Mouse (Mus musculus) kidney, postnatal 14 days (tissue): ENCODE measurements around the gene Csnk1d.

Source experiments
- DNase-seq: peaks from one replicate; pipeline ENCODE4 v3.0.0; 2022; ENCODE audit warnings: mixed read lengths

Csnk1d gene

DNA sequence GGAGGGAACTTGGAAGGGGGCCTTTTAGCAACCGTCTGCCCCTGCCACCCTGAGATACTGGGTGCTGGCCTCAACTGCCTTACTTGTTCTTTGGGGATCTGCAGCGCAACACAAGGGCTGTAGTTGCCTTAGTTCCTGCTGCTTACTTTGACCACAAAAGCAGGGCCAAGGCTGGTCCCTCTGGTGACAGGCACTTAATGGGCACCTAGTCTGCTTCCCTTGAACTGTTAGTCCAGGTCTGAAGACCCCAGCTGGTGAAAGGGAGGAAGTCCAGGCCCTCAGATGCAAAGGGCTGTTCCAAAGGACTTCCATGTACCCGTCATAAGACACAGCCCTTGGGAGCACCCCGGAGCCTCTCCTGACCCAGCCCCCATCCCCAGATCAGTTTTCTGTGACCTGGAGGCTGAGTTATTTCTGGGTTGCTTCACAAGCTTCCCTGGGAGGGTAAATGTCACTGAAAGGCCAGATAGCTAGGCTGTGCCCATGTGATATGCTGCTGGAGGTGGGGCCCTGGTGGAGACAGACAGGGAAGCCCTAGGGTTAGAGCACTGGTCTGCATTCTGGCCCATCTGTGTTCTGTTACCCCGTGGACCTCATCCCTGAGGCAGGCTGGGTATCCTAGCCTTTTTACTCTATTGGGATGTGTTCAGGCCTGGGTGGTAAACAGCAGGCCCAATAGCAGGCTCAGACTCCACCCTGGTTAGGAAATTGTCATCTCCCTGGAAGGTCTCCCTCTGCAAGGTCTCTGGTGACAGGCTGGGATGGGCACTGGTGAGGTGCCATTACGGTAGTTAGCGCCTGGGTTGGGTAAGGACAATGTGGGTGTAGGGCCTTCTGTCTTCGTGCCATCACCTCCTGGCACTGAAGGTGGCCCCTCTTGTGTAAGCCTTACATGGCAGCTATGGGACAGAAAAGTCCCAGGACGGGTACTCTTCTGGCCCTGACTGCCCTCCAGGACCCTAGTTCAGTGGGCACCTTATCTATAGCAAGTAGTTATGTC is 39.1 kb downstream of the Csnk1d start:
- no peak for DNase-seq

DNA sequence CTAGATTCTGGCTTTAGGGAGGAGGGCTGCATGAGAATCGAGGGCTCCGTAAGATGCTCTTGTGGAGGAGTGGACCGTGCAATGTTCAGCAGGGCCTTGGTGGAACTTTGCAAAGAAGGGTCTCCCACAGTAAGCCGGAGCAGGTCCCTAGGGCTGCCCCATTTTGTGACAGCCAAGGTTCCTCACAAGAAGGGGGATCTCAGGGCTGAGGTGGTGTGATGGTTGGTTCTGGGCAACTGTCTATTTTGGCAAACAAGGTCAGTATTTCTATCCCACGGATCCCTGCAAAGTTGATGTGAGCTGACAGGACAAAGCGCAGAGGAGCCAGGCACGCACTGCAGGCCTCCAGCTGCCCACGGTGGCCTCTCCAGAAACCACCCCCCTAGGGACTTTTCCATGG is 39.9 kb downstream of the Csnk1d start:
- no peak for DNase-seq

DNA sequence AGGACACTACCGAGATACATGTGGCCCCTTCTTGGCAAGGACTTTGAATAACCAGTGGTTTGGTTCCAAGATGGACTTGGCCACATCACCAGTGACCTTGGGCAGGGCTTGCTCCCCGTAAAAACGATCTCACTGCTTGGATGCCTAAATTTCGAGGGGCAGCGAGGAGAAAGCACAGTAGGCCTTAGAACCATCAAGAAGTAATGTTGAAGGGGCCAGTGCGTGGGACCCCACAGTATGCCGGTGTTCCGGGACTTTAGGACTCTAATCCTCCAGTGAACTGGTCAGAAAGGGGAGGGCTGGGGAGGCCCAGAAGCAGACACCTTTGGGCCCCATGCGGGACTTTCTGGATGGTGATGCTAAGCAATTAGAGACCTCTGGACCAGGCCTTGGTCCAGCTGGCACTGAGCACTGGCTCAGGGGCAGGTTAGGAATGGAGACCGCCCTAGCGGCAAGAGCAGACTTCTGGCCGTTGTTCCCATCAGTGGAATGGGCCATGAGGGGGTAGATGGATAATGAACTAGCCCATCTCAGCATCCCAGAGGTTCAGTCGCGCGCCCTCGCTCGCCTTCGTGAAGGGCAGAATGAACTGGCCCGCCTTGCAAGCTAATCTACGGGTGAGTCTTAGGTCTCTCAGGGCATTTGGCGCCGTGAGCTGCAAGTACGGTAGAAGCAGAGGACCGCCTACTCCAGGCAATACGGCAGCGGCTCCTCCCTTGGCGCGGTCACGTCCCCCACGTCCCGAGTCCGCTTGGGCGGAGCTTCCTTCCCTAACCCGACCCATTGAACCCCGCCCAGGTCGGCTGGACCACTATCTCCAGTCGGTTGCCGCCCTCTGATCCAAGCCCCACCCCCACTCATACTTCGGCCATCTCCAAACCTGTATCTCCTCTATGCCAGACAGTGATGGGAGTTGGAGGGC is 40.6 kb downstream of the Csnk1d start:
- peak; percentile 88 for DNase-seq

DNA sequence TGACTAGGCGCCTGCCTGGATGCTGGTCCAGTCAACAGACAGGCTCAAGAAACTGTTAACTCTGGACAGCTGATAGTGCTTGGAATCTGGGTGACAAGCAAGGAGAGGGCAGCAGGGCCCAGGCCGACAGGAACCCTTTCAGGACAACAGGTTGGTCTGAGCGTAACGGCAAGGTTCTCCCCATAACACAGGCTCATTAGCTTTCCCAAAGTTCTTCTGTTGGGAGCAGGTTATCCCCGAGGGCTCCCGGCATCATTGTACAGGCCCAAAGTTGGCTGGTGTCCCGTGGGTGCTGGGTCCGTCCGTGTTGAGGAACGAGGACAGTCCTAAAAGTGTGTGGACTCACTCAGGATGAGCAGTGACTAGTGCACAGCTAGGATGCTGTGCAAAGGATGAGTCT is 41.3 kb downstream of the Csnk1d start:
- no peak for DNase-seq

DNA sequence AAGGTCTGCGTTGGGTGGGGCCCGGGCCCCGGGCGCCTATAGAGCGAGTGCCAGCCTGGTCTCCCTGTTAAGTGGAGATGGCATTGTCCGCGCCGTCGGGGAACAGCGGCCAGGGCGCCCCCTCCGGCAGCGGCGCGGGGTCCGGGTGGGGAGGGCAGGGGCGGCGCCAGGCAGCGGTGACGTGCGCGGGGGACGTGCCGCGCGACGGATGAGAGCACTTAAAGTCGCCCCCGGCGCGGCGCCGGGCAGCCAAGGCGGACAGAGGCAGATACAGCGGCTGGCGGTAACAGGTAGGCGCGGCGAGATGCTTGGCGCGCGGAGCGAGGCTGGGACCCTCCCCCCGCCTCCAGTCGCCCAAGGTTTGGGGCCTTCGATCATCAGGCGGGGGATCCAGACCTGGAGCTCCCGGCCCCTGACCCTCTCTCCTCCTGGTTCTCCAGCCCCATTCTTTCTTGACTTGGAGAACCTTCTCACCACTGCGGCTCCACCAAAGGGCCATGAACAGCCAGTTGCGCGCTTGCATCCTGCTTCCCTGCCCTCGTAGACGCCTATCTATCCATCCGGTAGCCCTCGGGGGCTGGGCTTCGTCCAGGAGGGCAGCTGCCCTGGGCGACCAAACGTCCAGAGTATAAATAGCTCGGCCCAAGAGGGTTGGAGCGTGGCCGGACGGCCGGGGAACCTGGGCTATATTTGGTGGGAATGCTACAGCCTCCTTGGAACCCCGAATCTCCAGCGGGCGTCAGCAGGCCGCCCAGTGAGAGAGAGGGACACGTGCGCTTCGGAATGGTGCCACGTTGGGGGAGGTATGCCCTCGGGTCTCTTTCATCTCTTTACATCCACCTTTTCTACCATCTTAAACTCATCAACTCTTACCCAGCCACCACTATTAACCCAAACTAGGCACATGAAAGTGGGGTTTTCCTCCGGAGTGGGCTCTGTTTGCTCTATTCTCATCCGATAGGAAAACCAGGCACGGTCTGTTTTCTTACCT is 42.0 kb downstream of the Csnk1d start:
- DNase-seq: peak; percentile 64

DNA sequence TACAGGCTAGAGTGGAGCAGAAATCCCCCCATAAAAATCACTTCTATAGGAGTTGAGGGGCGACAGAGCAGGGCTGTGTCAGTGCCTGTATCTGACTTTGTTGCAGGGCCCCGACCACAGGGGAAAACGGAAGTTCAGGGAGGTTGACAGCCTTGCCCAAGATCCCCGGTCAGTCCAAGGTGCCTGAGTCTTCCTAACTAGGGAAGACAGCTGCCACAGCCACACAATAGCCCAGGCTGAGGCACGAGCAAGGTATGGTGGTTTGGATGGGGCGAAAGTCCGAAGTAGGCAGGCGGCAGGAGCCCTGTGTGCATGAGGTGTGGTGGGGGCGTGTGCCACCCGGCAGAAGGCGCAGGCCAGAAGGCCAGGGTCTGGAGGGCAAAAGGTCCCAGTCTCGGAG is 42.8 kb downstream of the Csnk1d start, which contains the start of gene Slc16a3:
Gene Slc16a3, plus strand, starts transcription at position 153 of the 400 bp plus-strand sequence.
- peak; percentile 41 for DNase-seq

DNA sequence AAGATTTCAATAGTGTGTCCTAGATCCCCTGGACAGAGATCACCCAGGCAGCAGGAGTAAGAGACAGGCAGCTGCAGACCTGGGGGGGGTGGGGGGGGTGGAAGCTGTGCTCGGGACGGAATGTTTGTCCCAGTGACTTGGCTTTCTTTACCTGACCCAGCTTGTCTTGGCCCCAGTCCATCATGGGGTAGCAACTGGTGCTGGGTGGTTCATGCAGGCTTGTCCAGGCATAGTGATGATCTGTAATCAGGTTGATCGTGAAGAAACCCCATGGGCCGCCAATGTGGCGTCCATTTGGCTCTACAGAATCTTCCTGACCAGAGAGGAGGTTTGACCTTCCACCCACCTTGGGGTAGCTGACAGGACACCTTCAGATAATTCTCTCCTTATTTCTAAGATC is 45.2 kb downstream of the Csnk1d start:
- DNase-seq: no peak

DNA sequence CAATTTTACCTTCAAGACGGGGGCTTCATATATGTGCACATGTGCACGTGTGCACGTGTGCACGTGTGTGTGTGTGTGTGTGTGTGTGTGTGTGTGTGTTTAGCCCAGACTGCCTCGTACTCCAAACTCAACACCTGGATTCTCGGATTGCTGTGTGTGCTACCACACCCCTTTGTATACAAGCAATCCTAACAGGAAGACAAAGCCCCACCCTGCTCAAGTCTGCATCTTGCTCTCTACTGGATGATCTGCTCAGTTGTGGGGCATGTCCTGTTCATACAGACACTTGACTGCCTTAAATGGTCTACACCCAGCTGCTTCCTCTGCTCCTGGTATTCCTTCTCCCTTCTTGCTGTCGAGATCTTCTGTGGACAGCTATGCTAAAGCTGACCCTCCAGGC is 45.9 kb downstream of the Csnk1d start:
- no peak for DNase-seq

DNA sequence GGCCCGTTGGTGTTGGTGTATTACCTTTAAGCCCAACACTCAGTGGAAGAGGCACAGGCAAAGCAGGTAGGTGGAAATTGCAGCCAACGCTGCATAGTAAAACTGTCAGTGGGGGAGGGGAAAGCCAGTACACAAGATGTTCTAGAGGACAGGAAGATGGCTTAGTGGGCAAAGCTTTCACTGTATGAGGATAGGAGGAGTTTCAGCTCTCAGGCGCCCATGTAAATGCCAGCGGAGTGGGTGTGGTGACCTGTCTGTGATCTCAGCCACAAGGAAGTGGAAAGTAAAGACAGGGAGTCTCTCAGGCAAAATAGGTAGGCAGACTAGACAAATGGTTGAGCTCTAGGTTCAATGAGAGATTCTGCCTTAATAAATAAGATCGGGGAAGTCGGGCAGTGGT is 50.2 kb downstream of the Csnk1d start:
- DNase-seq: no peak

GRCm38 (mm10) chr11:120939712-120940341 is 51.3 kb downstream of the Csnk1d start:
- DNase-seq: no peak

DNA sequence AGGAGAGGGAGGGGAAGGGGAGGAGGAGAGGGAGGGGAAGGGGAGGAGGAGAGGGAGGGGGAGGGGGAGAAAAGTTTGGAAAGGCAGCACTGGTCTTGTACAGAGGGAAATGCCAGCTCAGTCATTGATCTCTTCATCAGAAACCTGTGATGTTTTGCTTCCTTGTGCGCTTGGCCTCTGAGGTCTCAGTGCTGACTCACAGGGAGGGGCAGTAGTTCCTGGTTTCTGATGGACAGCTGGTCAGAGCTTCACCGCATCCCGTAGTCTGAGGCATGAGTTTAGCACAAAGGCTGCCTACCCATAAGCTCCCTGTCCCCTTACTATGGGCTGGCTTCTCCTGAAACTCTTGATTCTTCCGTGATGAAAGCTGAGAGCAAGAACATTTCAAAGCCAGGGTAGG is 52.3 kb downstream of the Csnk1d start:
- no peak for DNase-seq

DNA sequence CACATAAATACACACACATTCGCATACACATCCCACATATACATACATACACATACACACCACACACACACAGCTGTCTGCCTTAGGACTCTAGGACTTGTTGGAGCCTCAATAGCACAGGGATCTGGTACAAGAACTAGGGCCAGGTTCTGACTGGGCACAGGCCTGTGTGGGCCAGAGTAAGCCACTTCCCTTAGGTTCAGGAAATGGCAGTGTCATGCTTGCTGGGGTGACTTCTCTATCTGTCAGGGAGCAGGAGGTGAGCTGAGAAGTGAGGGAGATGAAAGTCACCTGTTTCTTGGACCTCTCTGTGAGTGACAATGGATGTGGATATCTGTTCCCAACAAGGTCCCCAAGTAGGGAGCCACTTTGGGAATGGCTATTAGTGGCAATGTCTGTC is 53.2 kb downstream of the Csnk1d start:
- DNase-seq: no peak

DNA sequence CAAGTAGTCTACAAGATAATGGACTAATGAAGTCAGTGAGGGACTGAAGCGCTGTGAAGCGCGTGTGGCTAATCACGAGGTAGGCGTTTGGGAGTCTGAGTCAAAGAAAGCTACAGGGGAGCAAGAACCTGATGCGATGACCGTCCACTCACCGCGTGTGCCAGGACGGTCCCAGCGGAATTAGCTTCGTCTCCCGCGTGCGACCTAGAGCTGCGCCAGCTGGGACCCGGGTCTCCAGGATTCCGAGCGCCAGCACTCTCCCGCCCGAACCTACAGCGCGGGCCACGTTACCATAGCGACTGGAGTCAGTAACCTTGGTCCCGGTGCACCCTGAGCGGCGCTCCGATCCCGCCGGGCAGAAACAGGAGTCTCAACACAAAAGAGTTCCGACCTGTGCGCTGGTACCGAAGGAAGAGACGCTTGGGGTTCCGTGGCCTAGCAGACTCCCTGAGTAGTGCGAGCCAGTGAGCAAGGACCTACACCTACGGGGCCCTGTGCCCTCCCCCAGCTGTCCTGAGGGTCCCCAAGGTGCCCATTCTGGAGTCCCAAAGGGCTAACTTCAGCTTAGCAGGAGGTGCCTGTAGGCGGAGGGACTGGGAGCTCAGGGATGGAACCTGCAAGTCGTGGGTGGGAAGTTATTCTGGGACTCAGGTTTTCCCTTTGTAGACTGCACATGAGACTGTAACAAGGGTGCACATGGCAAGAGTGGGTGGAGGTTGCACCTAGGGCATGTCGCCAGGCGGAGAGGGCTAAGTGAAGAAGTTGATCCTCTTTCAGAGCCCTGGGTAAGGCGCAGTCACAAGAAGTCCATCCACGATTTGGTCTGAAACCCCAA is 58.3 kb downstream of the Csnk1d start, which contains the start of gene Ccdc57:
Gene Ccdc57, minus strand, starts transcription at position 309 of the 835 bp plus-strand sequence.
- peak; percentile 92 for DNase-seq

DNA sequence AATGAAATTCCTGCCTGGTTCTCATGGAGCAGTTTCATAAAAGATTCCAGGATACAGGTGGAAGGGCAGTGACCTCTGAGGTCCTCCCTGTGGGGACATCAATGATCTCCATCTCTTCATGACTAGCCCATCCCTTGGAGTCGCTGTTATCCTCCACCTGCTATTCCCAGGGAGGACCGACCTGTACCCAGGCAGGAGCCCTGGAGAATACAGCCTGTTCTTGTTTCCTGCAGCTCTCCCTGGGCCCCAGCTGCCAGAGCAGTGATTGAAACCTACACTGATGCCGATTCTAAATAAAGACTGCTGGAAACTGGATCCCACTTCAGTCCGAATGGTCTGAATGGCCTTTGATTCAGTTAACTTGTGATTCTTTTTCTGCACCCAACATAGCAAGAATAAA is 59.7 kb downstream of the Csnk1d start:
- no peak for DNase-seq

GRCm38 (mm10) chr11:120928468-120928867 is 62.7 kb downstream of the Csnk1d start:
- no peak for DNase-seq

DNA sequence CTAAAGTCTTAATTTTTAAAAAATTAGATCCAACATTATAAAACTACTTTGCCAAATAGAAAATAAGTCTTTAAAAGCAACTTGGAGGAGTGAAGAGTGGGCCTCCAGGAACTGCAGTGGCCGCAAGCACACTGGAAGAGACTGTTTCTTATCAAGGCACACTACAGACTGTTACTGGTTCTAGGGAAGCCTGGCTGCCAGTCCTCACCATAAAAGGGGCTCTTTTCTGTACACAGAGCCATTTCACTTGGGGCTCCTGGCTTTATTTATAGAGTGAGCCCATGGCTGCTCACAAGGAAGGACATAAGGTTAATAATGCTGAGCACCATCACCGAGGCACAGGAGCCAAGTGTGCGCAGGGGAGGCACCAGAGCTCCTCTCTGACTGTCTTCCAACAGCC is 68.6 kb downstream of the Csnk1d start:
- no peak for DNase-seq

DNA sequence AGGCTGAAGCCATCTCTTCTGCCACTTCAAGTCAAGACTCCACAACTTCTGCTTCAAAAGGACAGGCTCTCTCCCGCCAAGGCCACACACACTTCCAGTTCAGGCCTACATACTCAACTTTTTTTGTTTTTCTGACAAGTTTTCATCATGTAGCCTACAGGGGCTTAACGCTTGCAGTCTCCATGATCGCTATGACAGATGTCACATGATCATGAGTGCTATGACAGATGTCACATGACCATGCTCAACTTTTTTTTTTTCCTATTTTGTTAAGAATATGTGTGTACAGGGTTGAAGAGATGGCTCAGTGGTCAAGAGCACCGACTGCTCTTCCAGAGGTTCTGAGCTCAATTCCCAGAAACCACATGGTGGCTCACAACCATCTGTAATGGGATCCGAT is 73.4 kb downstream of the Csnk1d start:
- DNase-seq: no peak

DNA sequence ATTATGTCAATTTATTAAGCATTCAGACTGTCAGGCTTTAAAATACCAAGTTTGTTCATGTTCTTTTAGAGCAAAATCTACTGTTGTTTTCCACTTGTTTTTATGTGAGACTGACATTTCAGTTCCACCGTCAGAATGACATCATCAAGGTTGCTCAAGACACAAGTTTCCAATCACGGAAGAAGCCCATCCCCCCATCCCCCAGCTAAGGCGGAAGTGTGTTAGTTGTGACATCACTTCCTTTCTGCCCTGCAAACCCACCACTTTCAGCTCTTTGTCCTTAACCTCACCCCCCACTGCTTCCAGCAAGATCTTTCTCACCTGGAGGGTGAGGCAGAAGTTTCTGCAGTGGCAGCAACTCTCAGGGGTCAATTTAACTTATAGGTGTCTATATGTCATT is 74.7 kb downstream of the Csnk1d start:
- no peak for DNase-seq

DNA sequence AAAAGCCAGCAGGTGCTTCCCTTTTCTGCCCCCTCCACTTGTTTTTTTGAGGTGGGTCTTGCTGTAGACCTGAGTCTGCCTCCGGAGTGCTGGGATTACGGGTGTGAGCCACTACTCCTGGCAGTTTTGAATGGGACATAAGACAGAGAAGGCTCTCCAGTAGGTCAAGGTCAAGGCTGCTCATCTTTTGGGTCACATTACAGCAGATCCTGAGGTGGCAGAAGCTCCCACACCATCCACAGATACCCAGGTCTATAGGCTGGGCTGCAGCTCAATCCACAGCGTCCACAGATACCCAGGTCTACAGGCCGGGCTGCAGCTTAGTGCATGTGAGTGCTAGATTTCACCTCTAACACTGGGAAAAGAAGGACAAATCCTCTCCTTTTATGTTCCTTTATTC is 77.3 kb downstream of the Csnk1d start:
- no peak for DNase-seq
